Mouse (Mus musculus) urinary bladder, adult 2 months (tissue): ENCODE measurements at regions not wholly inside any gene's neighbourhood (a gene's known extent, or its start where the extent isn't known, plus 50 kb on each side); places are given as distances from the start of the nearest gene placed in this dataset.
A peak's percentile ranks its signal among the peaks of the same experiment; 100 is the strongest.

Source experiments
- DNase-seq: peaks from one replicate; pipeline ENCODE4 v3.0.0; 2022; ENCODE audit warnings: low spot score

- DNase-seq = no peak
Observed at GRCm38 (mm10) chr13:80946034-80946433, 62.9 kb downstream of the Arrdc3 start.

- no peak for DNase-seq
Observed at GRCm38 (mm10) chr13:80947705-80948104, 64.5 kb downstream of the Arrdc3 start.

GRCm38 (mm10) chr13:80949133-80949697 is 66.0 kb downstream of the Arrdc3 start:
- no peak for DNase-seq

GRCm38 (mm10) chr13:80950239-80950638 is 67.1 kb downstream of the Arrdc3 start:
- no peak for DNase-seq

- no peak for DNase-seq
Observed at GRCm38 (mm10) chr13:80950803-80951202, 67.6 kb downstream of the Arrdc3 start.

GRCm38 (mm10) chr13:80951327-80951726 is 68.1 kb downstream of the Arrdc3 start:
- no peak for DNase-seq

- DNase-seq = no peak
Observed at GRCm38 (mm10) chr13:80952851-80953250, 69.7 kb downstream of the Arrdc3 start.

GRCm38 (mm10) chr13:80954059-80954645 is 71.0 kb downstream of the Arrdc3 start:
- DNase-seq = no peak

GRCm38 (mm10) chr13:80956966-80957365 is 73.8 kb downstream of the Arrdc3 start:
- DNase-seq = no peak

GRCm38 (mm10) chr13:80957419-80958139 is 74.4 kb downstream of the Arrdc3 start:
- no peak for DNase-seq

- DNase-seq = no peak
Observed at GRCm38 (mm10) chr13:80959763-80960162, 76.6 kb downstream of the Arrdc3 start.

GRCm38 (mm10) chr13:80961985-80962617 is 78.9 kb downstream of the Arrdc3 start:
- no peak for DNase-seq

GRCm38 (mm10) chr13:80962789-80963590 is 79.8 kb downstream of the Arrdc3 start:
- DNase-seq = peak; percentile 61

GRCm38 (mm10) chr13:80963591-80963940 is 80.4 kb downstream of the Arrdc3 start:
- no peak for DNase-seq

- DNase-seq = no peak
Observed at GRCm38 (mm10) chr13:80971664-80972063, 88.5 kb downstream of the Arrdc3 start.

GRCm38 (mm10) chr13:80974424-80974823 is 91.2 kb downstream of the Arrdc3 start:
- DNase-seq = no peak

GRCm38 (mm10) chr13:80977266-80977665 is 94.1 kb downstream of the Arrdc3 start:
- no peak for DNase-seq

GRCm38 (mm10) chr13:80981201-80981600 is 98.0 kb downstream of the Arrdc3 start:
- DNase-seq = no peak

GRCm38 (mm10) chr13:80986657-80987056 is 103.5 kb downstream of the Arrdc3 start:
- DNase-seq = no peak

- DNase-seq = no peak
Observed at GRCm38 (mm10) chr13:80989756-80990155, 106.6 kb downstream of the Arrdc3 start.

- DNase-seq = no peak
Observed at GRCm38 (mm10) chr13:80992342-80992741, 109.2 kb downstream of the Arrdc3 start.
